Mouse (Mus musculus) myocyte (in vitro differentiated cells): ENCODE measurements around the gene Slc2a2.

Experiments
- E2F4 ChIP-seq: IDR thresholded peaks from one replicate; pipeline ENCODE4 v1.6.1; 2011; ENCODE audit warnings: mild to moderate bottlenecking, control low read depth, moderate library complexity; ENCODE audit not compliant: insufficient read depth
- MYOD1 ChIP-seq, 3 experiments: IDR thresholded peaks; one replicate each; pipeline ENCODE4 v1.6.1; 2011; ENCODE audit warnings: control low read depth in 2 of 3, low read depth in 2 of 3, mild to moderate bottlenecking in 2 of 3, moderate library complexity in 1 of 3; ENCODE audit not compliant: insufficient read length in 2 of 3, control insufficient read depth in 1 of 3
- MYOG ChIP-seq, 3 experiments: IDR thresholded peaks; one replicate each; pipeline ENCODE4 v1.6.1; 2011; ENCODE audit warnings: control low read depth in 2 of 3, low read depth in 2 of 3, mild to moderate bottlenecking in 2 of 3; ENCODE audit not compliant: insufficient read length in 2 of 3, control insufficient read depth in 1 of 3, insufficient read depth in 1 of 3
- POLR2A ChIP-seq: IDR thresholded peaks from one replicate; pipeline ENCODE4 v1.6.1; 2011; ENCODE audit warnings: low read depth, mild to moderate bottlenecking, control low read depth, moderate library complexity; ENCODE audit not compliant: insufficient read length
- POLR2AphosphoS2 ChIP-seq: IDR thresholded peaks from one replicate; pipeline ENCODE4 v1.6.1; 2011; ENCODE audit warnings: low read depth, control low read depth; ENCODE audit not compliant: insufficient read length
- TCF12 ChIP-seq: IDR thresholded peaks from one replicate; pipeline ENCODE4 v1.6.1; 2011; ENCODE audit warnings: mild to moderate bottlenecking, control low read depth; ENCODE audit not compliant: poor library complexity, insufficient read depth, severe bottlenecking
- USF1 ChIP-seq: IDR thresholded peaks from one replicate; pipeline ENCODE4 v1.6.1; 2011; ENCODE audit warnings: low read depth, mild to moderate bottlenecking, control low read depth, moderate library complexity

- TF ChIP-seq POLR2A: no peak
- no peak for TF ChIP-seq E2F4
- TF ChIP-seq MYOD1 (IDR thresholded peaks at IDR 0.05; ENCODE audit: control insufficient read depth in 1 of 3, insufficient read length in 2 of 3, low read depth in 2 of 3): no peak
- no peak for TF ChIP-seq USF1
- TF ChIP-seq POLR2AphosphoS2: no peak
- TF ChIP-seq TCF12: no peak
- no peak for TF ChIP-seq MYOG (IDR thresholded peaks at IDR 0.05; ENCODE audit: control insufficient read depth in 1 of 3, insufficient read depth in 1 of 3, insufficient read length in 2 of 3, low read depth in 2 of 3)
These were observed 1.9 kb downstream of the Slc2a2 start for GRCm38 (mm10) chr3:28699601-28700000.
